Mouse (Mus musculus) heart, embryonic 11.5 days (tissue): ENCODE data around the gene Ddias. TPM values are rescaled to one million over a fixed set of nuclear protein-coding genes. Genes with fewer than 3 reads are reported as not detected.

Experiments
- ATAC-seq: fragments of 200-750 bp; cut with Nextera tagmentation; replicated peaks from 2 replicates; pipeline ENCODE4 v1.8.0; 2017; ENCODE audit warnings: moderate library complexity; ENCODE audit not compliant: insufficient number of reproducible peaks, low FRiP score, low TSS enrichment
- H3K27ac ChIP-seq: fragments of 300-500 bp; sonication (generic); 2 replicates; pipeline ENCODE4 v1.5.1; 2014; ENCODE audit warnings: mild to moderate bottlenecking, low read depth, low read length
- H3K27me3 ChIP-seq: fragments of 300-500 bp; sonication (generic); 2 replicates; pipeline ENCODE4 v1.6.1; 2014; ENCODE audit warnings: mild to moderate bottlenecking, low read length, mixed read lengths; ENCODE audit not compliant: control insufficient read depth, insufficient read depth
- H3K36me3 ChIP-seq: fragments of 300-500 bp; sonication (generic); 2 replicates; pipeline ENCODE4 v1.6.1; 2014; ENCODE audit warnings: mild to moderate bottlenecking, low read length, moderate library complexity, mixed read lengths; ENCODE audit not compliant: control insufficient read depth, insufficient read depth
- H3K4me1 ChIP-seq: fragments of 300-500 bp; sonication (generic); 2 replicates; pipeline ENCODE4 v1.6.1; 2014; ENCODE audit warnings: low read length; ENCODE audit not compliant: control insufficient read depth, insufficient read depth
- H3K4me2 ChIP-seq: fragments of 300-500 bp; sonication (generic); 2 replicates; pipeline ENCODE4 v1.6.1; 2014; ENCODE audit warnings: mild to moderate bottlenecking, moderate library complexity
- H3K4me3 ChIP-seq: fragments of 300-500 bp; sonication (generic); 2 replicates; pipeline ENCODE4 v1.5.1; 2014; ENCODE audit warnings: low read depth, low read length
- H3K9ac ChIP-seq: fragments of 300-500 bp; sonication (generic); 2 replicates; pipeline ENCODE4 v1.6.1; 2014; ENCODE audit warnings: mild to moderate bottlenecking, low read depth, low read length, moderate library complexity
- H3K9me3 ChIP-seq: fragments of 300-500 bp; sonication (generic); replicated peaks from 2 replicates; pipeline ENCODE4 v1.6.1; 2016; ENCODE audit warnings: low read length; ENCODE audit not compliant: control insufficient read depth
- WGBS: fragments of 180-500 bp; shearing (Covaris S2); extraction: QIAGEN DNeasy Blood & Tissue Kit; methylation state at CpG from one replicate; pipeline ENCODE4 v1.1.7; 2014; ENCODE audit not compliant: insufficient replicate concordance; 5-methylcytosine and 5-hydroxymethylcytosine counted together
- polyA plus RNA-seq: library from polyadenylated mRNA; unstranded; fragments of >200 nt; fragmentation: Nextera tagmentation; extraction: Ambion mirVana; gene quantifications from 2 replicates; pipeline ENCODE4 v1.2.1, GENCODE M21; 2014

Ddias gene
- polyA plus RNA-seq, 1 experiment from 2014 or later: 11.7 TPM

DNA sequence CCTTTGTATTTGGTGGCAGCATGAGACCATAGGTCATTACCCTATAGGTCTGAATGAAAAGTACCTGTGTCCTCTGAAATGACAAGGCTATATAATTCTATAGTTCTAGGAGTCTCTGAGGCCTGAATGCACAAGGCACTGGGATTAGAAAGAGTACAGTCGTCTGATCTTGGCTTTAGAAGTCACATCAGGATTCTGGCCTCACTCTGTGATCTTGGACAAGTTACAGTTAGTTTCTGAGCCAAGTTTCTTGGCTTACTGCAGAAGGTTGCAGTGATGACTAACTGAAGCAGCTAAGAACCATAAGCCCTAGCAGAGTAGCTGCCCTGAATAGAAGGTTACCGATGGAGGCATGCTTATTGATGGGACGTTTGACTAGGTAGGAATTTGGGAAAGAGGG, 2.0 kb upstream of the Ddias start:
- Histone ChIP-seq H3K27me3 (no peaks in the 10 kb centered on the region), H3K4me2 (peak overlapping the region; percentile 77), H3K27ac (no peak overlapping the region), H3K9ac (no peak overlapping the region), H3K4me1 (peaks cover 4% of the 10 kb centered on the region; the same call in 1 of the 2 replicates), H3K36me3 (no peaks in the 10 kb centered on the region), H3K9me3 (no peaks in the 10 kb centered on the region), H3K4me3 (peak overlapping the region; percentile 60)
- no peak for ATAC-seq
- WGBS: 46% methylated on average over 3 of the region's 3 CpGs

DNA sequence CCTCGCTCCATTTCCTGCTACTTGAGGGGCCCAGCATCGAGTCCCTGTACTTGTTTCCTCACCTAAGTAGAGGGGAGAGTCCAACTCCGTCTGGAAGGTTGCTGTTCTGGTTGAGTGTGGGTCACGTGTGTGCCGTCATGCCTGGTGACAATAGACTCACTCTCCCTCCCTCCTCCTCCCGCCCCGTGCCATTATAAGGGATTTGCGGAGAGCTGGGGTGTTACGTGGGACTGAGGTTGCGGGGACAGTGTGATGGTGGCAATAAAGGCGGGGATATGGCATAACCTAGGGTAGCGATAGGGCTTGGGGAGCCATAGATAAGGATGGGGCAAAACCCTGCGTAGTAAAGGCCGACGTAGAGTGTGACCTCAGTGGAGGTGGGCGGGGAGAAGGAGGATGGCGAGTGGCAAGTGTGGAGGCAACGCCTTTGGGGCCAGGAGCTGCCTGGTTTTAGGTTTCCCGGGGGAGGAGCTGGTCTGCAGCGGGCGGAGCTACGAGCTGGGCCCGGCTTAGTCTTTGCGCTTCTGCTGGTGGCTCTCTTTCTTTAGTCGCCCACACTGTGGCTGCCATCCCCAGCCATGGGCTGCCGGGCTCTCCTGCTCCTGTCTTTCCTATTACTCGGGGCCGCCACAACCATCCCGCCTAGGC, 838 bp upstream of the Ddias start:
- H3K36me3 ChIP-seq: no peaks in the 10 kb centered on the region
- H3K4me1 ChIP-seq: peaks cover 4% of the 10 kb centered on the region; the same call in 1 of the 2 replicates
- H3K9ac ChIP-seq: peak overlapping the region; percentile 91
- ATAC-seq: peak; percentile 90
- H3K27ac ChIP-seq: peak overlapping the region; percentile 98
- no peaks in the 10 kb centered on the region for H3K27me3 ChIP-seq
- H3K4me3 ChIP-seq: peak overlapping the region; percentile 60
- under 1% methylated on average over 29 of the region's 29 CpGs for WGBS
- peak overlapping the region; percentile 77 for H3K4me2 ChIP-seq
- no peaks in the 10 kb centered on the region for H3K9me3 ChIP-seq

DNA sequence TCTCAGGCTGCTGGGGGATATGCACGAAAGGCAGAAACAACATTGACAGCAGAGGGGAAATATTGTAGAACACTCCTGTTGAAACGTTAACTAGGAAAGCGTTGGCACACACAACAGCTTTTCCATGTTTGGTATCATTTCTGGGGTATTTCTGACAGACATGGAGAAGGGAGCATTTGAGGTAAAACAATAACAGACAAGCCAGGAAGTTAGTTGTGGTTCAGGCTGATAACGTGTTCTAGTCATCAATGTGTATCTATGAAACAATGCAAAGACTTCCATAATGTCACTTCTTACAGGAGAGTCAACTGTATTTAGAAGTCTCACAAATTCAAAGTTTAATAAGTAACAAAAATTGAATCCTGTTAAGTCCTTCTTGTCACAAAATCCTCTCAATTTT, 2.5 kb downstream of the Ddias start:
- Histone ChIP-seq H3K36me3 (no peaks in the 10 kb centered on the region; the same call in 1 of the 2 replicates), H3K4me1 (peaks cover 4% of the 10 kb centered on the region; the same call in 1 of the 2 replicates), H3K27ac (no peak overlapping the region), H3K4me3 (no peak overlapping the region), H3K9me3 (no peaks in the 10 kb centered on the region), H3K27me3 (no peaks in the 10 kb centered on the region), H3K4me2 (no peak overlapping the region), H3K9ac (no peak overlapping the region)
- ATAC-seq: no peak
- 80% methylated on average over 4 of the region's 4 CpGs for WGBS

DNA sequence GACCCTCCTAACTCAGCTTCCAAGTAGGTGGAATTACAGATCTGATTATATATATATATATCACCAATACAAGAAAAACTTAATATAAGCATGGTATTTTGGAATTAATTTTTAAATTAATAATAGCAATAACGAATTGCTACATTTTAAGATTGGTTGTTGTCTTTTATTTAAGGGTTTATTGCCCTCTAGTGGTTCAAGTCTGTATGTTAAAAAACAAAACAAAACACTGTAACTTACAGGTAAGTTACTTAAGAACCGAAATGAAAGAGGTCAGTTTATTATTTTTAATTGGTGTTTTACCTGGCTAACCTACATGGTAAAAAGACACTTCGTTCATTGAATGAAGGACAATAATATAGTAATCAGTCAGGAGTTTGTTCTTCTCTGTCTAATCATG, 3.9 kb downstream of the Ddias start:
- Histone ChIP-seq H3K27ac (no peak overlapping the region), H3K9ac (no peak overlapping the region), H3K4me3 (no peak overlapping the region), H3K9me3 (no peaks in the 10 kb centered on the region), H3K27me3 (no peaks in the 10 kb centered on the region), H3K4me1 (peaks cover 4% of the 10 kb centered on the region; the same call in 1 of the 2 replicates), H3K36me3 (no peaks in the 10 kb centered on the region; the same call in 1 of the 2 replicates), H3K4me2 (no peak overlapping the region)
- no peak for ATAC-seq
- 77% methylated on average over 3 of the region's 3 CpGs for WGBS

DNA sequence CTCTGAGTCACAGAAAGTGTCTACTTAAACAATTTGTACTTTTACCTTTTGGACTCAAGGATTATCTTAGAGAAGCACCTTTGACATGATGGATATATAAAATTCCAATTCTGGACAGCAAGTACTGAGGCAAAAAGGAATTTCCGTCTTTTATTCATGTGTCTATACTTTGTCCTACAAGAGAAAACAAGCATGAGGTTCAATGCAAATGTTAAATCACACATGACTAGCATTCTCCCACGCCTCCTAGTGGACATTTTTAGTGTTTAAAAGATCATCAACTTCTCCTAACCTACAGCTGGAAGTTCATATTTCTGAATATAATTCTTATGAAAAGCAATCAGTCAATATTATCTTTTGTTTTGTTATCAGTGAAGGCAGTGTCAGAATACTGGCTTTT, 7.5 kb downstream of the Ddias start:
- no peaks in the 10 kb centered on the region for H3K27me3 ChIP-seq
- peaks cover 4% of the 10 kb centered on the region; the same call in 1 of the 2 replicates for H3K36me3 ChIP-seq
- no peak overlapping the region for H3K4me2 ChIP-seq
- H3K9ac ChIP-seq: no peak overlapping the region
- no peak for ATAC-seq
- no peaks in the 10 kb centered on the region for H3K9me3 ChIP-seq
- H3K4me1 ChIP-seq: no peaks in the 10 kb centered on the region
- H3K27ac ChIP-seq: no peak overlapping the region
- 51% methylated on average over 2 of the region's 2 CpGs for WGBS
- H3K4me3 ChIP-seq: no peak overlapping the region

DNA sequence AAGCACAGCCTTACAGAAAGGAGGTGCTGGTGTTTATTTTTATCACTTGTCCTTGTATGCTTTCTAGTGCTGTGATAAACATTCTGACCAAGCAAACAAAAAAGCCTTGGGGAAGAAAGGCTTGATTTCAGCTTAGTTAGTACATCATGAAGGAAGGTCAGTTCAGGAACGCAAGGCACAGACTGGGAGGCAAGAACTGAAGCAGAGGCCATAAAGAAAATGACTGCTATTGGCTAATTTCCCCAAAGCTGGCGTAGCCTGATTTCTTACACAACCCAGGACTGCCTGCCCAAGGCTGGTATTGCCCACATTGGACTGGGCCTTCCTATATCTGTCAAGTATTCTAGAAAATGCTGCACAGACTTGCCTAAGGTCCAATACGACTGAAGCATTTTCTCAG, 25.8 kb downstream of the Ddias start:
- Histone ChIP-seq H3K4me2 (no peak overlapping the region), H3K4me1 (no peaks in the 10 kb centered on the region), H3K36me3 (no peaks in the 10 kb centered on the region), H3K9ac (no peak overlapping the region), H3K4me3 (no peak overlapping the region), H3K27me3 (no peaks in the 10 kb centered on the region), H3K27ac (no peak overlapping the region), H3K9me3 (no peaks in the 10 kb centered on the region)
- 85% methylated on average over 3 of the region's 3 CpGs for WGBS
- ATAC-seq: no peak

DNA sequence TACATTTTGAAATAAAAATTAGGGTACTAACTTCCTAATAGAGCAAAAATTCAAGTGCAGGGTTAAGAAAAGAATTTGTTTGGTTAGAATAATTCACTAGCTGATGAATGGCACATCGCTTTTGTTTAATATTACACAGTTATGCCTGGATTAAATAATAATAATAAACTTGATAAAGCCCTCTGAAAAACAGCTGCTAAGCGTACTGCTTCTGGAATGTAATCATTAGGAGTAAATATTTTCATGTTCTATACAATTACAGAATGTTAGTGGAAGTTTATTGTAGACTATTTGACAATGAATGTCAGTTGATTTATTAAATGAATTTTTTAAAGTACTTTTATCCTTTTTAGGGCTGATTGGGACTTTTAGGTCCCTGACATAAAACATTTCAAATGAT, 31.8 kb downstream of the Ddias start:
- Histone ChIP-seq H3K9me3 (no peaks in the 10 kb centered on the region), H3K27me3 (no peaks in the 10 kb centered on the region), H3K9ac (no peak overlapping the region), H3K27ac (no peak overlapping the region), H3K4me2 (no peak overlapping the region), H3K4me3 (no peak overlapping the region), H3K4me1 (no peaks in the 10 kb centered on the region), H3K36me3 (no peaks in the 10 kb centered on the region)
- WGBS: 71% methylated on average over 2 of the region's 2 CpGs
- ATAC-seq: no peak

DNA sequence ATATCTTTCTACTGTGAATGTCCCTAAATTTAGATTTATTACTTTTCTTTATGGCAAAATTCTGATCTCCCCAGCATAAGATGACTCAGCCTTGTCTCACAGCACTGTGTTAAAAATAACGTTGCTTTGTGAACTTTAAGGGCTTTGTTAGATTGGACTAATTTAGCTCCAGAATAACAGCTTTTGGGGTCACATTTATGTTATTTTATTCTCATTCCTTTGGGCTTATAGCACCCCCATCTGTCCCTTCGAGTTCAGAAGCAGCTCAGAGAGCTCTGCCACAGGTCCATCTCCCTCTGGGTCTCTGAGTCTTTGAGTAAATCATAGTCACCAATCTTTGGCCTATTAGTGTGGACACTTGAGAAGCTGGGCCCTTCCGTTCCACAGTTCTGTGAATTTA, 36.1 kb downstream of the Ddias start:
- Histone ChIP-seq H3K4me1 (no peaks in the 10 kb centered on the region), H3K4me2 (no peak overlapping the region), H3K9ac (no peak overlapping the region), H3K27me3 (no peaks in the 10 kb centered on the region), H3K36me3 (no peaks in the 10 kb centered on the region), H3K4me3 (no peak overlapping the region), H3K9me3 (no peaks in the 10 kb centered on the region), H3K27ac (no peak overlapping the region)
- WGBS: 66% methylated on average over 3 of the region's 3 CpGs
- no peak for ATAC-seq

DNA sequence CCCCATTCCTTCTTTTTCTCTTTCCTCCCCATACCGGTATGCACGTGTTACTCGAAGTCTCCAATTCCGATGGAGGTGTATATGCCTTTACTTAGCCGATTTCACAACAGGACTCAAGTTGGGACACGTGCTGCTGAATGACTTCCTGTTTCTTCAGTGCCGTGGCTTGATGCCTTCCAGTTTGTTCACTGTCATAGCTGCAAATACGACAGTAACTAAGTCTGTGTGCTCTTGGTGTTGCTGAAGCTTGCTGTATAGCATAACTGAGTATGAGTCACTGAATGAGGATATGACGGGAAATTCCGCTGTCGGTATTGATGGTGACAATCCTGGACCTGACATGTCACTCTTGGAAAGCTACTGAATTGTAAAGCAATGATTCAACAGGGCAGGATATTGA, 36.8 kb downstream of the Ddias start:
- Histone ChIP-seq H3K4me1 (no peaks in the 10 kb centered on the region), H3K9me3 (no peaks in the 10 kb centered on the region), H3K4me3 (no peak overlapping the region), H3K27me3 (no peaks in the 10 kb centered on the region), H3K36me3 (no peaks in the 10 kb centered on the region), H3K9ac (no peak overlapping the region), H3K27ac (no peak overlapping the region), H3K4me2 (no peak overlapping the region)
- no peak for ATAC-seq
- 78% methylated on average over 11 of the region's 11 CpGs for WGBS
